Mouse (Mus musculus): Measurements from ENCODE around the gene Adk.

The Adk gene

GRCm38 (mm10) chr14:21278290-21278689 lies 225.9 kb downstream of the Adk start:
- no peak for DNase-seq

DNA sequence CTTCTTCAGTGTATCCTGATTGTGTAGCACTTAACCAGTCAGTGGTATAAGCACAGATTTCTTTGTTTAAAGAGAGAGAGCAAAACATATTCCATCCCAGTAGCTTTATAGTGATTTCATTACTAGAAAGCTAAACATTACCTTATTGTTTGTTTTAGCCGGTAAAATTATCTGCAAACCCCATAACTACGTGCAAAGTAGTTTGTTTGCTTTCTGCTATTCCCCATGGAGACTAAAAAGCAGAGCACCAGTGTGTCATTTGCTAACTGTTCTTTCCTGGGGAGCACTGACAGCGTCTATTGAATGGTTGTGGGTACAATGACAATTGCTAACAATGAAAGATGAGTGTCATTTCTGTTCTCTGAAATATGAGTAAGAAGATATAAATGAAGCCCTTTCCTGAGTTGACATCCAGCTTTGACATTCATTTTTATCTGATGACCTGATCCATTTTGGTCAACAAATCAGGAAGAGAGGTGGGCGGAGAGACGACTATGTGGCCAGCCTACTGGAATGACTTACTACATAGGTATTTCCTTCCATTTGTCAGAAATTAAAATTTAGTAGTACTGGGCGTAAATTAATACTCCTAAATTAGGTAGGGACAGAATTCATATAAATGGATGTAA lies 226.6 kb downstream of the Adk start:
- no peak for DNase-seq

GRCm38 (mm10) chr14:21280451-21280850 lies 228.1 kb downstream of the Adk start:
- no peak for DNase-seq

GRCm38 (mm10) chr14:21281506-21281905 lies 229.1 kb downstream of the Adk start:
- no peak for DNase-seq

- DNase-seq = no peak
These were observed 231.7 kb downstream of the Adk start for GRCm38 (mm10) chr14:21284116-21284515.

GRCm38 (mm10) chr14:21284847-21285246 lies 232.5 kb downstream of the Adk start:
- no peak for DNase-seq

GRCm38 (mm10) chr14:21286274-21286673 lies 233.9 kb downstream of the Adk start:
- no peak for DNase-seq

DNA sequence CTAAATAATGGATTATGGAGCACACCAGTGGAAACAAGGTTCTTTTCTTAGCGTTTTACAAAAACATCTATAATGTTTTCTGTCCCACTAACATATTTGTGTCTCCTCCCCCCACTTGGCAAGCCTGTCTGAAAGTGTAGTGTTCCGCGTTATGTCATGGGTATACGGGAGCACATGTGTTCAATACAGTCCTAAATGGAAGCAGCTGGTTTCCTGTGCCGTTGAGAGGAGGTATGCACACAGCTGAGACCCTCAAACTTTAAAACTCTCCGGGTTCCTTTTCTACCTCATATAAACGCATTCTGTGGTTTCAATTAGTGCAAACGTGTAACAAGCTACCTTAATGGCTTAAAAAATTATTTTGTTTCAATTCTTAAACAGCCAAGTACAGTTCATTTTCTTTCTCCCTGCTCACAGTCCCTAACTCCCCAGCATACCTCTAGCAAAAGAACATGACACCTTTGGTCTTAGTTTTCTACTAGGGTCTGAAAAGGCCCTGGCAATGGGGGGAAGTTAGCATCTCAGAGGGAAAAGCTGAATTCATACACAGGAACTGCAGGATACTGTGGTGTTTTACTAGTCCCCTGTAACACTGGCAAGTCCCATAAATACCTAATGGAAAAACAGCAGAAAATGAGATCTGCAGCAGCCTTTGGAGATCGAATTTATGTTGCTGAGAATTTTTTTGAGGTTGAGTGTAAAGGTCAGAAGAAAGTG lies 235.5 kb downstream of the Adk start:
- peak; percentile 7 to 11 for DNase-seq

DNA sequence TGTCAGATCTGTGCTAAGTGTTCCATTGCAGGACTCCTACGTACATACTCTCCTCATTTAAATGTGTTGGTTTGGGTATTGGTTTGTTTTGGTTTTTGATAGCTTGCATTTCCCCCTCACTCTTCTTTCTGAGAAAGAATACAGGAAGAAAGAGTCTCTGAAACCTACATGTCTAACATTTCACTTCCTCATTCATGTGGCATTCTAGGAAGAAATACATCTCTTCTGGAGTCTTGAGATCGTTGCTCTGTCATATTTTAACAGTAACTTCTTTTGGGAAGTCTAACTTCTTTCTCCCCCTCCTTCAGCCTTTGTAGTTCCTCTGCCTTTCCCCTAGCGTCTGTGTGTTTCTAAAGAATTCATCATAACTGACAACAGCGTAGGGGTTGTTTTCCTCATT lies 247.4 kb downstream of the Adk start:
- no peak for DNase-seq

GRCm38 (mm10) chr14:21304815-21305214 lies 252.4 kb downstream of the Adk start:
- no peak for DNase-seq

DNA sequence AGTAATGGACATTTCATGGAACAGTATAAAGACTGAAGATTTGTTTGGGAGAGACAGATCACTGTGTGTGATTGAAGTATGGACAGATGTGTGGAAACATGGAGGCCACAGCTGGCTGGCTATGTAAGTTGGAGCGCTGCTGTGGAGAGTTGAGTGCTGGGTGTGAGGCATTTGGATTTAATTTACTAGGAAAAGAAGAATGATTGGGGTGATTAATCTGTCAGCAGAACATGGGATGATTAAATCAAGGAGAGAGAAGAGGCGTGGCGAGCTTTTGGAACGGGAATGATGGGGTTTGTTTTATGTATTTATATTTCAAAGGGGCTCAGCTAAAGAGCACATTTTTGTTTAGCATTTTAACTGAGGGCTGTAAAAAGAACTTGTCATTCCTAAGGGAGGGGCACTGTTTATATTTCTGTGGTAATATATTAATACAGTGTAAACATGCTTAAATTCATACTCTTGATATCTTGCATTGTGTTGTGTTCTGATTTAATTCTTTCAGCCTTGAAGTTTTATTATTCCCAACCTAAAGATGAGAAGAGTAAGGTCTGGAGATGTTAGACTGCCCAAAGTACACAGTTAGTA lies 256.1 kb downstream of the Adk start:
- DNase-seq = no peak

DNA sequence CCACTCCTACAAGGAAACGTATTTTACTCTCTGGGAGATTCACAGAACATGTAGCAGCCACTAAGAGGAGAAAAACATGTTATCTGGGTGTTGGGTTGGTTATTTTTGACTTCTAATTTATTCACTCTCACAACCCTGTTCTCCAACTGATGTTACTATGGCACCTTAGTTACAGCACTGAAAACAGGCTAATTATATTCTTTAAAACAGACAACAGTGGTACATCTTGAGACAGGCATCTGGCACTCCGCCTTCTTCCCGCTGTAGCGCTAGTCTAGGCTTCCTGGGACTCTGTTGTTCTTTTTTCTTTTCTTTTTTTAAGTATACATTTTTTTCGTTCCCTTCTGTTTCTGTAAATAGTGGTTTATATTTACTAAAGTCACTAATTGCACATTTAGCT lies 258.2 kb downstream of the Adk start:
- no peak for DNase-seq

- no peak for DNase-seq
These were observed 261.4 kb downstream of the Adk start for GRCm38 (mm10) chr14:21313561-21314342.

DNA sequence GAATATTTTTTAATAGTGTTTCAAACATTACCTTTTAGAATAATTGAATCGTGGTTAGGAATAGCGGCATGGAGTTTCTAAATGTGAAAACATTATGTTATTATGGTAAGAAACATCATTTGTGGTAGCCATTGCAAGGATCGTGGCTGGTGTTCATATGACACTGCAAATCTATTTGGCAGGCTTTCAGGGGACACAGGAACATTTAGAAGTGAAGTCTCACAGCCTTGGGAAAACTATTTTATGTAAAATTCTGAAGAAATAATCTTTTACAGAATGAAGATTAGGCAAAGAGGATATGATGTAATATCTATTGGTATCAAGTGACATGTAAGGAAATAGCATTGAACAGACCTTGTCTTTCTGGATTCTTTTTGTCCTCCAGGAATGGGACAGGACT lies 262.1 kb downstream of the Adk start:
- no peak for DNase-seq

- no peak for DNase-seq
These were observed 282.5 kb downstream of the Adk start for GRCm38 (mm10) chr14:21334826-21335225.

- no peak for DNase-seq
These were observed 283.4 kb downstream of the Adk start for GRCm38 (mm10) chr14:21335691-21336314.

- no peak for DNase-seq
These were observed 285.6 kb downstream of the Adk start for GRCm38 (mm10) chr14:21337948-21338347.

GRCm38 (mm10) chr14:21341195-21341594 lies 288.8 kb downstream of the Adk start:
- DNase-seq = no peak

GRCm38 (mm10) chr14:21342984-21343383 lies 290.6 kb downstream of the Adk start:
- no peak for DNase-seq

DNA sequence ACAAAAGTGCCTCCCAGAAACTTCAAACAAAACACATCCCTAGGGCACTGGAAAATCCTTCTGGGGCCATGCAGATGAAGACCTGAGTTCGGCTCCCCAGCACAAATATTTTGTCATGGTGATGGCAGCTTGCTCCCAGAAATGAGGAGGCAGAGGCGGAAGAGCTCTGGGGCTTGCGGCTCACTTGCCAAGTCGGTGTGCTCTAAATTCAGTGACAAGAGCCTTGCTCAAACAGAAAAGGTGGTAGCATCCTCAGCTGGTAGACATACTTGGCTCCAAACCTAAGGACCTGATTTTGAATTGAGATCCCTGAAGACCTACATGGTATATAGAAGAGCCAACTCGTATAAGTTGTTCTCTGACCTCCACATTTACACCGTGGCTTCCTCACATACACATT lies 292.5 kb downstream of the Adk start:
- no peak for DNase-seq

- no peak for DNase-seq
These were observed 296.4 kb downstream of the Adk start for GRCm38 (mm10) chr14:21348611-21349260.

- DNase-seq = no peak
These were observed 299.3 kb downstream of the Adk start for GRCm38 (mm10) chr14:21351646-21352045.

DNA sequence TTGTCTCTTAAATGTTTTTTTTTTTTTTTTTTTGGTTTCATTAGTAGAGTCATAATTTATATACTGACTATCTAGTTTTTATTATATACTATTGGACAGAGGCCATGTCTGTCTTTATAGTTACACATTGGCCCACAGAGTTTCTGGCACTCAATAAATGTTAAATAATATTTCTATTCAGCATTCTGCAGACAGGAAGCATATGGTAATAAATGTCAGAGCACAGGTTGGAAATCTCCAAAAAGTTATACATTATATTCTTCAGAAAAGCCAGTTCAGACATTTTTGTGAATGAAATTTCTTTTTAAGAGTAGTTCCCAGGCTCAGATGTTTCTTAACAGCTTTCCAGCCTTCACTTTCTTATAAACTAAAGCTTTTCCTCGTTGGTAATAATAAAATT lies 303.9 kb downstream of the Adk start:
- DNase-seq = no peak

All from thymus, adult 18-20 months (tissue).